ENCODE assay signal across 12 mouse cellular contexts in the genomic region with DNA sequence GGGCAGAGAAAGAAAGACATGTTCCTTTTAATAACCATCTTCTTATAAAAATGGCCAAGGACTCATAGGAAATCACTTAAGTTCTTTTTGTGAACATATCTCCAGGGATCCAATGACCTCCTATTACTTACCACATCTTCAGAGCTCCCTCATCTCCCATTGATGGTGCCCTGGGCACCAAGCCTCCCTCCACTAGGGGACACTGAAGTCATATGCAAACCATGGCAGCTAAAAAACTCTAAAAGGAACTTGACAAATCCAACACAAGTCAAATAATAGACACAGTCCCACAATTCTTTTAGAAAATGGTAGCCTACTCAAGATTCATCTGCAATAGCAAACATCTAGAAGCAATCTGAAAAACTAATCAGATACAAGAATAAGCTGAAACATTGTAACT.
DNase-seq lines count a peak whose midpoint lies in the region; ATAC-seq and TF ChIP-seq lines count a peak whose summit lies in the region.
"Had no signal": no experiment of that assay in that cellular context is flagged by ENCODE, and none has a peak within 500 bp of the region (broad histone marks: within the 10 kb centered on the region; RNA-seq: fewer than 3 reads in every experiment).

No protein-coding gene starts in this region.

- DNase-seq in forebrain, postnatal 0 days = no peak
- DNase-seq in kidney, postnatal 10 days = peak; percentile 35
- no peak for DNase-seq in kidney, adult 18-20 months
- DNase-seq in ovary, postnatal 36 days (ENCODE audit: low spot score) = peak; percentile 19
- DNase-seq in ovary, adult 18-20 months (ENCODE audit: low spot score) = no peak
- DNase-seq in frontal cortex, postnatal 36 days (ENCODE audit: low spot score in 2 of 2) = no peak
- no peak for DNase-seq in spleen, adult 12 weeks (ENCODE audit: low spot score)
- DNase-seq: gastrocnemius, postnatal 10 days; right cerebral cortex, postnatal 4 days had no signal

- no peaks in the 10 kb centered on the region for H3K36me3 ChIP-seq in forebrain, postnatal 0 days (ENCODE audit: insufficient read depth)
- no peaks in the 10 kb centered on the region for H3K36me3 ChIP-seq in forebrain, embryonic 15.5 days
- H3K36me3 ChIP-seq: hindbrain, embryonic 10.5 days had no signal

- no peak overlapping the region for H3K4me3 ChIP-seq in forebrain, postnatal 0 days (ENCODE audit: low read depth, low read length)
- H3K4me3 ChIP-seq in forebrain, embryonic 15.5 days = no peak overlapping the region
- H3K4me3 ChIP-seq: hindbrain, embryonic 10.5 days had no signal

- TF ChIP-seq CTCF in forebrain, postnatal 0 days (IDR thresholded peaks at IDR 0.05; ENCODE audit: low read depth) = peak; percentile 48

- H3K27me3 ChIP-seq in forebrain, postnatal 0 days (ENCODE audit: insufficient read depth, low read length) = no peaks in the 10 kb centered on the region
- no peaks in the 10 kb centered on the region for H3K27me3 ChIP-seq in forebrain, embryonic 15.5 days

- no peak overlapping the region for H3K4me2 ChIP-seq in forebrain, postnatal 0 days (ENCODE audit: low read depth)
- H3K4me2 ChIP-seq in forebrain, embryonic 15.5 days (replicated peaks) = no peak overlapping the region

- no peaks in the 10 kb centered on the region for H3K4me1 ChIP-seq in forebrain, postnatal 0 days (ENCODE audit: insufficient read depth)
- no peaks in the 10 kb centered on the region for H3K4me1 ChIP-seq in forebrain, embryonic 15.5 days

- no peak overlapping the region for H3K27ac ChIP-seq in forebrain, postnatal 0 days (ENCODE audit: low read depth, low read length)
- no peak overlapping the region for H3K27ac ChIP-seq in forebrain, embryonic 15.5 days (replicated peaks)
- H3K27ac ChIP-seq: hindbrain, embryonic 10.5 days; macrophage had no signal

- H3K9me3 ChIP-seq in forebrain, postnatal 0 days (ENCODE audit: low read length) = no peaks in the 10 kb centered on the region
- H3K9me3 ChIP-seq in forebrain, embryonic 15.5 days = no peaks in the 10 kb centered on the region
- H3K9me3 ChIP-seq: hindbrain, embryonic 10.5 days had no signal

- ATAC-seq in forebrain, postnatal 0 days = no peak
- ATAC-seq in forebrain, embryonic 15.5 days (replicated peaks) = no peak

- H3K9ac ChIP-seq in forebrain, postnatal 0 days = no peak overlapping the region
- H3K9ac ChIP-seq in forebrain, embryonic 15.5 days (replicated peaks) = no peak overlapping the region

Comparison
In these comparisons a context has a peak if more than half of its experiments do, and no peak if none do; other contexts are left out.
1. DNase-seq: peak in kidney, postnatal 10 days (single experiment) and ovary, postnatal 36 days (single experiment); none in forebrain, postnatal 0 days (single experiment), kidney, adult 18-20 months (single experiment), ovary, adult 18-20 months (single experiment), frontal cortex, postnatal 36 days (0 of 2) and spleen, adult 12 weeks (single experiment).